Mouse (Mus musculus) neural tube, embryonic 14.5 days (tissue): Measurements from ENCODE around the gene Coro1b. TPM values are rescaled to one million over a fixed set of nuclear protein-coding genes. Genes with fewer than 3 reads are reported as not detected.

Experiments
- ATAC-seq: fragments of 200-750 bp; cut with Nextera tagmentation; 2 replicates; pipeline ENCODE4 v1.8.0; 2017; ENCODE audit warnings: low read depth, mild to moderate bottlenecking, moderate TSS enrichment, moderate library complexity
- H3K27ac ChIP-seq: fragments of 300-500 bp; sonication (generic); 2 replicates; pipeline ENCODE4 v1.5.1; 2014; ENCODE audit warnings: low read depth, mild to moderate bottlenecking, control low read depth, low read length, moderate library complexity, mixed read lengths
- H3K27me3 ChIP-seq: fragments of 300-500 bp; sonication (generic); 2 replicates; pipeline ENCODE4 v1.6.1; 2014; ENCODE audit warnings: low read length; ENCODE audit not compliant: control insufficient read depth, insufficient read depth
- H3K36me3 ChIP-seq: fragments of 300-500 bp; sonication (generic); 2 replicates; pipeline ENCODE4 v1.6.1; 2014; ENCODE audit warnings: low read length, mixed read lengths; ENCODE audit not compliant: control insufficient read depth, insufficient read depth
- H3K4me1 ChIP-seq: fragments of 300-500 bp; sonication (generic); 2 replicates; pipeline ENCODE4 v1.6.1; 2014; ENCODE audit warnings: low read length; ENCODE audit not compliant: control insufficient read depth, insufficient read depth
- H3K4me2 ChIP-seq: fragments of 300-500 bp; sonication (generic); 2 replicates; pipeline ENCODE4 v1.6.1; 2014; ENCODE audit warnings: mild to moderate bottlenecking, low read depth, low read length, control low read depth
- H3K4me3 ChIP-seq: fragments of 300-500 bp; sonication (generic); 2 replicates; pipeline ENCODE4 v1.5.1; 2014; ENCODE audit warnings: low read depth, low read length, control low read depth, mixed read lengths
- H3K9ac ChIP-seq: fragments of 300-500 bp; sonication (generic); replicated peaks from 2 replicates; pipeline ENCODE4 v1.6.1; 2014; ENCODE audit warnings: low read depth, mild to moderate bottlenecking, control low read depth, low read length, mixed read lengths
- H3K9me3 ChIP-seq: fragments of 300-500 bp; sonication (generic); 2 replicates; pipeline ENCODE4 v1.6.1; 2016; ENCODE audit warnings: low read length; ENCODE audit not compliant: control insufficient read depth
- WGBS: fragments of 180-500 bp; shearing (Covaris S2); extraction: QIAGEN DNeasy Blood & Tissue Kit; methylation state at CpG from one replicate; pipeline ENCODE4 v1.1.7; 2014; 5-methylcytosine and 5-hydroxymethylcytosine counted together
- polyA plus RNA-seq: library from polyadenylated mRNA; unstranded; fragments of >200 nt; fragmentation: Nextera tagmentation; extraction: Ambion mirVana; gene quantifications from 2 replicates; pipeline ENCODE4 v1.2.1, GENCODE M21; 2014

Gene Coro1b
- polyA plus RNA-seq, 1 experiment from 2014 or later = 86.9 TPM

- Histone ChIP-seq H3K4me3 (no peak overlapping the region), H3K27ac (no peak overlapping the region), H3K9me3 (no peaks in the 10 kb centered on the region), H3K9ac (no peak overlapping the region), H3K4me2 (no peak overlapping the region), H3K36me3 (peaks cover 5% of the 10 kb centered on the region; the same call in 1 of the 2 replicates), H3K27me3 (no peaks in the 10 kb centered on the region), H3K4me1 (peaks cover 16% of the 10 kb centered on the region)
- 88% methylated on average over 16 of the region's 16 CpGs for WGBS
- ATAC-seq = no peak
These were observed 43.7 kb upstream of the Coro1b start for GRCm38 (mm10) chr19:4104675-4105194.

DNA sequence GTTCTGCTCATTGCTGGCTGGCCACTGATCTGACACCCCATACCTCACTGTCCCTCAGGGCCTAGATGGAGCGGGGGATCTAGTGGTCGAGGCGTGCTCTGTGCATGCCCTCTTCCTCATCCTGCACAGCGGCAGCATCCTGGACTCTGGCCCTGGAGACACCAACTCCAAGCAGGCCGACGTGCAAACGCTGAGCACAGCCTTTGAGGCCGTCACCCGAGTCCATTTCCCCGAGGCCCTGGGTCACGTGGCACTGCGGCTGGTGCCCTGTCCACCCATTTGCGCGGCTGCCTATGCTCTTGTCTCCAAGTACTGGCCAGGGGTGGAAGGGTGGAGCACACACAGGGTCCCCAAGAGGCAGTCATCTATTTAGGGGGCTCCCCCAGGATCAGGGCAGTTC is 41.8 kb upstream of the Coro1b start:
- 95% methylated on average over 14 of the region's 14 CpGs for WGBS

DNA sequence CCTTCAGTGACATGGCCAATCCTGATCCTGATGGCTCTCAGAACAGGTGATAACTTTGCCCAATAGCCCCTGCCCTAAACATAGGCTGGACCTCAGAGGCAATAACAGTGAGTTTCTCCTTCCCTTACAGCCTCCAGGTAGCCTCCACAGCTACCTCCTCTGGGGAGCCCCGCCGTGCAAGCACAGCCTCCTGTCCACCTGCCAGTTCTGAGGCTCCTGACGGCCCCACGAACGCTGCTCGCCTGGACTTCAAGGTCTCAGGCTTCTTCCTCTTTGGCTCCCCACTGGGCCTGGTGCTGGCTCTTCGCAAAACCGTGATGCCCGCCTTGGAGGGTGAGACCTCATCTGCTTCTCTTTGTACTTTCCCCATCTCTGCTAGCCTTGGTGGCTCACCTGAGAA is 39.9 kb upstream of the Coro1b start:
- no peaks in the 10 kb centered on the region for H3K9me3 ChIP-seq
- no peak overlapping the region for H3K4me3 ChIP-seq
- no peak overlapping the region for H3K9ac ChIP-seq
- no peak overlapping the region for H3K4me2 ChIP-seq
- H3K4me1 ChIP-seq = no peaks in the 10 kb centered on the region
- no peak for ATAC-seq
- peaks cover 23% of the 10 kb centered on the region for H3K36me3 ChIP-seq
- no peak overlapping the region for H3K27ac ChIP-seq
- 89% methylated on average over 9 of the region's 9 CpGs for WGBS
- no peaks in the 10 kb centered on the region for H3K27me3 ChIP-seq

More for the DNA sequence above, 41.8 kb upstream of the Coro1b start:
- peaks cover 4% of the 10 kb centered on the region for H3K4me1 ChIP-seq
- H3K27ac ChIP-seq = no peak overlapping the region
- no peaks in the 10 kb centered on the region for H3K9me3 ChIP-seq
- H3K4me2 ChIP-seq = no peak overlapping the region
- H3K27me3 ChIP-seq = no peaks in the 10 kb centered on the region
- peaks cover 9% of the 10 kb centered on the region for H3K36me3 ChIP-seq
- no peak for ATAC-seq
- no peak overlapping the region for H3K9ac ChIP-seq
- no peak overlapping the region for H3K4me3 ChIP-seq

GRCm38 (mm10) chr19:4112063-4112960 is 36.1 kb upstream of the Coro1b start:
- no peak for ATAC-seq
- H3K9ac ChIP-seq = no peak overlapping the region
- no peaks in the 10 kb centered on the region for H3K9me3 ChIP-seq
- H3K36me3 ChIP-seq = peaks cover 48% of the 10 kb centered on the region
- H3K4me1 ChIP-seq = no peaks in the 10 kb centered on the region
- WGBS = 94% methylated on average over 26 of the region's 26 CpGs
- no peak overlapping the region for H3K4me3 ChIP-seq
- no peak overlapping the region for H3K4me2 ChIP-seq
- no peak overlapping the region for H3K27ac ChIP-seq
- H3K27me3 ChIP-seq = no peaks in the 10 kb centered on the region

- Histone ChIP-seq H3K4me3 (no peak overlapping the region), H3K4me1 (no peaks in the 10 kb centered on the region), H3K9ac (no peak overlapping the region), H3K36me3 (peaks cover 48% of the 10 kb centered on the region), H3K27me3 (no peaks in the 10 kb centered on the region), H3K27ac (no peak overlapping the region), H3K9me3 (no peaks in the 10 kb centered on the region), H3K4me2 (no peak overlapping the region)
- WGBS = 80% methylated on average over 13 of the region's 13 CpGs
- no peak for ATAC-seq
These were observed 35.1 kb upstream of the Coro1b start for GRCm38 (mm10) chr19:4113186-4113805.

DNA sequence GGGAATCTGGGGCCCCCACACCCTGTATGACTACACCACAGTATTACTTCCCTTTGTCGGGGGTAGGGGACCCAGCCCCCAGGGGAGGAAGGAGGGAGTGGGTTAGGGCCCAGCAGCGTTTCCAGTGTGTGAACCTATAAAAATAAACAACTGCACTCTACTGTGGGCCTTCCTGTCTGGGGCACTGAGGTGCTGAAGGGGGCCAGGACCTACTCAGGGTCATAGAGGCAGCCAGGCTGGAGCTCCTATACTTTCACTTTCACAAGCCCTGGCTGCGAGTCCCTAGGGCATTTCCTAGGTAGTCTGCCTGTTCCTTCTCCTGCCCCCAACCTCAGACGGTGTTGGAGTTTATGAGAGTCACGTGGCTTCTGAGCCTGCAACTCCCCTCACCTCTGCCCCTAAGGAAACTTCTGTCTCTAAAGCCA is 34.6 kb upstream of the Coro1b start:
- WGBS = 65% methylated on average over 5 of the region's 5 CpGs
- no peak for ATAC-seq
- no peaks in the 10 kb centered on the region for H3K4me1 ChIP-seq
- no peaks in the 10 kb centered on the region for H3K27me3 ChIP-seq
- no peak overlapping the region for H3K4me3 ChIP-seq
- H3K9ac ChIP-seq = no peak overlapping the region
- no peak overlapping the region for H3K27ac ChIP-seq
- H3K9me3 ChIP-seq = no peaks in the 10 kb centered on the region
- peaks cover 48% of the 10 kb centered on the region for H3K36me3 ChIP-seq
- no peak overlapping the region for H3K4me2 ChIP-seq

DNA sequence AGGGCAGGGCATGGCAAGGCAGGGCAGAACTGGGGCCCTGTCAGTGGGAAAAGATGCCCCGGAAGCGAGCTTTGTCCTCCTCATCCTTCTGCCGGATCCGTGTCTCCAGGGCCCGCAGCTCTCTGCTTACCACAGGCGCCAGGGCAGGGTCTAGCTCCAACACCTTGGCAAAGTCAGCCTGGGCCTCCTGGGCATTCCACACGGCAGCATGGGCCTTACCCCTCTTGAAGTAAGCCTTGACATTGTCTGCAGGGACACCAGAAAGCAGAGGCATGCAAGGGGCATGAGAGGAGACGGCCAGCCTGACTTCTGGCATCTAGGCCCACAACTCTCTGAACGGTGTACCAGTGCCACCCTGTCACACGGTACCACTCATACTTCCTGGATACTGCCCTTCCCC is 33.9 kb upstream of the Coro1b start:
- 93% methylated on average over 10 of the region's 10 CpGs for WGBS
- no peaks in the 10 kb centered on the region for H3K4me1 ChIP-seq

DNA sequence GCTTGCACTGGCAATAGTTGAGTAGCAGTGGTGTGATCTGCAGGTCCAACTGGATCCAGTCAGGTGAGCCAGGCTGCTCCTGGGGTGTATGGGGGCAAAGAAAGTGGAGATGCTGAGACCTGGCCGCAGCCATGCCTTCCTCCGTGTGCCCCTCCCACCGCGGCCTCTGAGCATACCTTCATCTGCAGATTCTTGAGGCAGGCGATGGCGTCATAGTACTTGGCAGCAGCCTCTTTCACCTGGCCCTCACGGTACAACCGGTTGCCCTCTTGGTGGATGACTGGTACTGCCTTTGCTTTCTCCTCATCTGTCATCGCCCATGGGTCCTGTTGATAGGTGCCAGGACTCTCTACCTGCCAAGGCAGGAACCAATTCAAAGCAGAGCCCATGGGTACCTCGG is 33.3 kb upstream of the Coro1b start:
- Histone ChIP-seq H3K27me3 (no peaks in the 10 kb centered on the region), H3K9ac (no peak overlapping the region), H3K9me3 (no peaks in the 10 kb centered on the region), H3K4me2 (no peak overlapping the region), H3K4me3 (no peak overlapping the region), H3K36me3 (peaks cover 40% of the 10 kb centered on the region), H3K27ac (no peak overlapping the region), H3K4me1 (no peaks in the 10 kb centered on the region)
- ATAC-seq = no peak
- 96% methylated on average over 10 of the region's 10 CpGs for WGBS

More for the DNA sequence above, 33.9 kb upstream of the Coro1b start:
- Histone ChIP-seq H3K27me3 (no peaks in the 10 kb centered on the region), H3K9ac (no peak overlapping the region), H3K4me2 (no peak overlapping the region), H3K27ac (no peak overlapping the region), H3K36me3 (peaks cover 45% of the 10 kb centered on the region), H3K9me3 (no peaks in the 10 kb centered on the region), H3K4me3 (no peak overlapping the region)
- no peak for ATAC-seq

DNA sequence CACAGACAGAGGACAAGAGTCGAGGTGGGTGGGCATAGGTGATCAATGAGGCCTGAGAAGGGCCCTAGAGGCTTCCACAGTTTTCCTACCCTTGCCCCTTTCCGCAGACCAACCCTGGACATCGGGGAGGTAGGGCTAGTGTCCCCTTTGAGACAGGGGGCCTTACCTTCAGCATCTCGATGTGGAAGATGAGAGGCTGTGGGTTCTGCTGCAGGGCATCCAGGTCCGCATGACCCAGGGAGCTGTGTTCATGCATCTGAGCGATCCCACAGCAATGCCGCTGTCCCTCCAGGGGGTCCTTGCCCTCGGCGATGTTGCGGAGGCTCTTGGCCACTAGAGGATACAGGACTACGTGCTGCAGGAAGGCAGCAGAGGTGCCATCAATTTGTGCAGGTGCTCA is 32.6 kb upstream of the Coro1b start:
- peaks cover 40% of the 10 kb centered on the region for H3K36me3 ChIP-seq
- 83% methylated on average over 11 of the region's 11 CpGs for WGBS
- ATAC-seq = no peak
- no peak overlapping the region for H3K9ac ChIP-seq
- H3K27me3 ChIP-seq = no peaks in the 10 kb centered on the region
- H3K9me3 ChIP-seq = no peaks in the 10 kb centered on the region
- no peak overlapping the region for H3K4me3 ChIP-seq
- H3K4me1 ChIP-seq = peaks cover 6% of the 10 kb centered on the region; the same call in 1 of the 2 replicates
- no peak overlapping the region for H3K27ac ChIP-seq
- H3K4me2 ChIP-seq = no peak overlapping the region
